Mouse (Mus musculus) cortical plate, adult 2 months (tissue): Measurements from ENCODE around the gene Rock2.

Experiments
- CTCF ChIP-seq: fragments of 200-500 bp; IDR thresholded peaks from 2 replicates; pipeline ENCODE4 v1.5.1; 2011; ENCODE audit warnings: mild to moderate bottlenecking, control low read depth, low read length; ENCODE audit not compliant: insufficient read depth; ENCODE audit errors: extremely low read depth
- POLR2A ChIP-seq: fragments of 200-500 bp; IDR thresholded peaks from 2 replicates; pipeline ENCODE4 v1.6.1; 2011; ENCODE audit warnings: mild to moderate bottlenecking, low read length, control low read depth; ENCODE audit not compliant: insufficient read depth; ENCODE audit errors: extremely low read depth

- TF ChIP-seq CTCF (no peak), POLR2A (no peak)
These were observed 99.6 kb downstream of the Rock2 start for GRCm38 (mm10) chr12:16994291-16994690.
